Mouse (Mus musculus) yolk sac, embryonic 10.5 days (tissue): ENCODE data around the gene Lrig2.

Experiments
- DNase-seq: peaks from one replicate; pipeline ENCODE4 v3.0.0-alpha.2; 2017; ENCODE audit warnings: low spot score

Lrig2 gene

DNA sequence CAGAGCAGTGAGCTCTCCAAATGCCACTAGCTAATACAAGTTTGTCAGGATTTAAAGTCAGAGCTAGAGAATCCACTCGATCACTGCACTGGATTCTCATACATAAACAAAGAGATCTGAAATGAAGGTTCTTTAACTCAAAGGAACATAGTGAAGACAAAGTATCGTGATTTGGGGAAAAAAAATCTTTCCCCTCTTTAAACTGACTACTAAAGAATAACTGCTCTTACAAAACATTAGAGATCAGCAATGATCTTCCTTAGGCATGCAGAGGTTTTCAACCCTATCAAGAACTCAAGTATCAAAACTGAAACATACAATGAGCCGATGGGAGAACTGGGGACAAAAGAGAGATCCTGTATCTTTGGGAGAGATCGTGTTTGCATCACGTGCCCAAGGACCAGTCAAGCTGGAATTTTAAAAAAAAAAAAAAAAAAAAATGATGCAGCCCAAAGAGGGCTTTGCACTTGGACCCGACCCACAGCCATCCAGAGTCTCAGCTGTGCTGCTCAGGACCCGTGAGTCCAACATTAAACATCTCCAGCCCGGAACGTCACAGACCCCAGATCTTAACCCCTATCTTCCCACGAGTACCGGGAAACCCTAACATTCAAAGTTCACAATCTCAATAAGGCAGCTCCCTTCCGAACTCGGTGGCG is 818 bp downstream of the Lrig2 start:
- DNase-seq, result no peak

DNA sequence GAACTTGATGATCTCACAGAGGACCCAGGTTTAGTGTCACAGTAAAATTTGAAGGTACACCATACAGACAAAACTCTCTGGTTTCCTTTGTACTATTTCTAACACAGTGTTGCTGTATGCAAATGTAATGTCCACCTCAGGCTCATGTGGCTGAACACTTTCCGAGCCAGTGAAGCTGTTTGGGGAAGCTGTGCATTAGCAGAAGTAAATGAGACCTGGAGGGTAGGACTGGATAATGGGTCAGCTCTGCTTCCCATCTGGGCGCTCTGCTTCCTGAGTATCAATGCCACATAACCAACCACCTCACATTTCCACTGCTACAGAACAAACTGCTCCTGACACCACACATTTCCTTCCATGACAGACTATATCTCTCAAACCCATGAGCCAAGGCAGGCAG is 10.1 kb downstream of the Lrig2 start:
- no peak for DNase-seq

DNA sequence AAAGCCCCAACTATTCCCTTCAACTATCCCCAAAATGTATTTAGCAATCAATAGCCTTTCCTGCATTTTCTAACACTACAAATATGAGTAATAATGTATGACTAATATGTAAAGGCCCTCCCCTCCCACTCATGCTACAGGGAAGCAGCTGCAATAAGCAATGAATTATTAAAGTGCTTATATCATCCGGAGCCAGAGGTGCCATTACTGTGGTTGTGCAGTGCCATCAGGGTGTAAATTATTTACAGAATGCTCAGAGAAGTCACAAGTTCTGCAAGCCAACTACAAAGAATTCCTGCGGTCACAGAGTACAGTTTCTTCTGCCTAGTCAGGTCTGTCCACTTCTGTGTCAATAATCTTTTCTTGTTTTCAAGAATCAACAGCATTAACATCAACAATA is 10.8 kb downstream of the Lrig2 start:
- peak; percentile 31 for DNase-seq

DNA sequence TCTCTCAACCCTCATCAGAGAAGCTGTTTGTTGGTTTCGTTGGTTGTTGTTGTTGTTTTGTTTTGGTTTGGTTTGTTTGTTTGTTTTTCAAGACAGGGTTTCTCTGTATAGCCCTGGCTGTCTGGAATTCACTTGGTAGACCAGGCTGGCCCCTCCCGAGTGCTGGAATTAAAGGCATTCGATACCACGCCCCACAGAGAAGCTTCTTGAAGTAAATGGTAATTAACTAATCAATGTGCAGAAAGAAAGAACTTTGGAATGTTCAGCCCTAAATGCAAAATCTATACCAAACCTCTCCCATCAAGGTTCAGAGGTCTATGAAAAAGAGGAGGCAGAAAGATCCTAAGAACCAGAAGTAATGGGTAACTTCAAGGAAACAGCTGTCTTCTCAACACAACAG is 15.5 kb downstream of the Lrig2 start:
- DNase-seq, result no peak

DNA sequence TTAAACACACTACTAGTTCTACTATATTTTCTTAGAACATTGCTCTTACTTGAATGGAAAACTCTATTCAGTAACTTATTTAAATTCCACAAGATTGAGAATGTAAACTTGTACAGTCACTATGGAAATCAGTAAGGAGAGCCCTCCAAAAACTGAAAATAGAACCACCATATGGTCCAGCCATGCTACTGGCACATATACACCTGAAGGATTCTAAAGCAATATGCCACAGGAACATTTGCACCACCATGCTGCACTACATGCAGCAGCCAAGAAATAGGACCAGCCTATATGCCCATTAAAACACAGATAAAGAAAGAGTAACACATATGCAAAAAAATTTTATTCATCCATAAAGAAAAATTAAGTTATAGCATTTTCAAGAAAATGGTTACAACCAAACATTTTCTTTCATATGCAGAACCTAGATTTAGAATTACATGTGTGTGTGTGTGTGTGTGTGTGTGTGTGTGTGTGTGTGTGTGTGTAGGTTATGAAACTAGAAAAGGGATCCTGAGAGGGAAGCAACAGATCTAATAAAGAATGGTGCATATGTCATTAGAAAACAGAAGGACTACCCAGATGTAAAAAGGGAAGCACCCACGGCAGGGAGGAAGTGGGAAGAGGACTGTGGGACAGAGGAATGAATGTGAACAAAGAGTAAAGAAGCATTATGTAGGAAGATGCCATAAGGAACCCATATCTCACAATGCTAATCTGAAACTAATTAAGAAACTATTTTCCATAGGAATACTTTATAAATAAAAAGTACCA is 30.6 kb downstream of the Lrig2 start:
- DNase-seq, result no peak

DNA sequence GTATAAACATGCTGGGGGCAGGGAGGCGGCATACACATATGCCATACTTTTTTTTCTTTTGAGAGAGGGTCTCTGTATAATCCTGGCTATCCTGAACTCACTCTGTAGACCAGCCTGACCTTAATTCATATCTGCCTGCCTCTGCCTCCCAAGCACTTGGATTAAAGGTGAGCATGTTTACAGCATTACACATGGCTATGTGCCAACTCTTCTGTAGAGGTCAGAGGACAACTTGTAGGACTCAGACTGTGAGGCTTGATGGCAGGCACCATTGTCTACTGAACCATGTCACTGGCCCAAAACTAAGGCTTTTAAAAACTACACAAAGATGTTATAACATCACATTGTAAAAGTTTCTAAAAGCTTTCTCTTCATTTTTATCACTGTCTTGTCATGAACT is 33.7 kb downstream of the Lrig2 start:
- DNase-seq, result no peak

DNA sequence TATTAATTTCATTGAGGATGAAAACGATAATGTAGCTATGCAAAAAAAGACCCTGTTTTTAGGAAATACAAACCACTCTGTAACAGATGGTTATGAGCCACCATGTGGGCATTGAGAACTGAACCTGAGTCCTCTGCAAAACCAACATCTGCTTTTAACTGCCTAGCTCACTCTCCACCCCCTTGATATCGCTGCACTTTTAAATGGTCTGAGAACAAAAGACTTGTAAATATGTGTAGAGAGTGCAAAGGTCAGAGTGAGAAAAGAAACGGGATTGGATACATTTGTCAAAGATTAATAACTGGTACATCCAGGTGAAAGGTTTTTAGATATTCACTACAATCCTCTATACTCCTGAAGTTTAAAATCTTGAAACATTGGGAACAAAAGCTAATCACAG is 42.3 kb downstream of the Lrig2 start:
- DNase-seq, result no peak

DNA sequence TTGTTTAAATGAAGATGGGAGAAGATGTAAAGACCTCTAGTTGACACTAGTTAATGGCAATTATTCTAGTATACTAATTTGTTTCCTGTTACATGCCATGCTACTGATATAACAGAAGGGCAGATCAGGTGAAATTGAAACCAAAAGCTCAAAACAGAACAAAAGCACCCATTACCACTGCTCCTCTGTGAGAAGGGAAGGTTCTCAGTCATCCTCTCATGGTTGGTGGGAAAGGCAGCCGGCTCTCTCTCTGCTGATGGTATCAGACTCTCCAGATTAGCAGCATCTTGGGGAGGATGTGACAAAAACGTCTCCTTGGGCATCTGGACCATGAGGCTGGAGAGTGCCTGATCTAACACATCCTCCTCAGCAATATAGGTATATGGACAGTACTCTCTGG is 50.5 kb downstream of the Lrig2 start:
- DNase-seq, result no peak

DNA sequence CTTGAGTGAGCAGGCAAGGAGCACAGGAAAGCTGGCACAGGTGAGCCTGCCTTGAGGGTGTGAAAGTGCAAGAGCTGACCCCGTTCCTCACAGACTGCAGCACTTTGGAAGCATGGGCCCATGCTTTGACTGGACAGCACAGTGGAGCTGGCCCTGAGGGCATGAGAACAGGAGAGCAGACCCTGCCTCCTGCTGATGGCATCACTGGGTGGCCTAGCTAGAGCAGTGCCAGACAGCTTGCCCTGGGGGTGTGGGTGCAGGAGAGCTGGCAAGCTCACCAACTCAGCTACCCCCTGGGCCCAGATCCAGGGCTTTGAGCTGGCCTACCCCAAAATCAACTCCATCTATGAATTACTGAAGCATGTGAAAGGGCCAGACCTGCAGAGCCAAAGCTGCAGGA is 53.1 kb downstream of the Lrig2 start:
- DNase-seq, result no peak

DNA sequence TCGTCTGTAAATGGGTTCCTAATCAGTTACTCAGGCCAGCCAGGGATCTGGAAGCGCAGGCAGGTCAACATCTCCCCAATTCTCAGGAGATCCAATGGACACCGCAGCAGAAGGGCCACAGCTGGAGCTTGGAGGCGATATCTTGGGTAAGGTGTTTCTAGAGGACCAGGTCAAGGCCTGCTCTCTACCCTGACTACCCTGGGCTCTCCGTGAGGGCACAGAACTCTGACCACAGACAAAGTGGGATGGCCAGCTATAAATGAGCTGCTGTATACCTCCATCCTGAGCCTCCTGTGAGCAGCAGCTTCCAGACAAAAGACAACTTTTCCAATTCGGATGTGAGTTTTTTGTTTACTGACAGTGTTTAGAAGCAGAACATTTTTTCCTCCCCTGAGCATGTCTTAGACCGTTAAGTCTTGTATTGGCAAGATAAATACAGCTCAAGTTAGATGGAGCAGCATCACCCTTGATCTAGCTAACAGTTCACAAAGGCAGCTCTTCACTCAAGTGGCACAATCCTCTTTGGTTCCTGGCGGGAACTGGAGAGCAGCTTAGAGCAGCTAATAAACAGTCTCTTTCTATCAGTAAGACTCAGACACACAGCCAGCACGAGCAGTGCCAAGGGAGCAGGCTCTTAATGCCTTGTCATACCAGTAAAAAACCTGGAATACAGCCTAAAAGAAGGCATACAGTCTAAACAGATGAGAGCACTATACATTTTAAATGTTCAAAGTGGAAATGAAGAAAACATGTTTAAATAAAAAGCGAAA is 56.0 kb downstream of the Lrig2 start:
- DNase-seq, result no peak

DNA sequence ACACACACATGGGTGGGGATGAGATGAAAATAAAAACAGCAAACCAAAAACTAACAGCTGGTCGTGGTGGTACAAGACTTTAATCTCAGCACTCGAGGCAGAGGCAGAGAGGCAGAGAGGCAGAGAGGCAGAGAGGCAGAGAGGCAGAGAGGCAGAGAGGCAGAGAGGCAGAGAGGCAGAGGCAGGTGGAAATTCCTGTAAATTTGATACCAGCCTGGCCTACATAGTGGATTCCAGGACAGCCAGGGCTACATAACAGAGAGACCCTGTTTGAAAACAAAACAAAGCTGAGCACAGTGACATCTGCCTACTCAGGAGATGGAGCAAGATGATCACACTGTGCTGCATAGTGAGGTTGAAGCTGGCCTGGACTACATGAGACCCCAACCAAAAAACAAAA is 64.5 kb downstream of the Lrig2 start:
- DNase-seq, result no peak

DNA sequence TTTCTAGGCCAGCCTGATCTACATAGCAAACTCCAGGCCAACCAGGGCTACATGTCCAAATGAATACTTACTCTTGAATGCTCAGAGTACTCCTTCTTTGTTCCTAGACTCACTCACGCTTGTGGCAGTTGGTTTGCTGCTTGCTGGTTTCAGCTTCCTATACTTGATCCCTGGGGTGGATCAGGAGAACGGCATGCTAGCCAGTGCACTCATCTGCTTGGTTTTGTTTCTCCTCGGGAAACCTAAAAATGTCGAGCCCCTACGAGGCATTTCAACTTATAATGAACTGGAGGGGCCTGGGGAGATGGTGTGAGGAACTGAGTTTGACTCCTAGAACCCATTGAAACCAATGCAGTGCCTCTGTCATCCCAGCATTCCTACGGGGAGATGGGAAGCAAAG is 65.0 kb downstream of the Lrig2 start:
- DNase-seq, result no peak

DNA sequence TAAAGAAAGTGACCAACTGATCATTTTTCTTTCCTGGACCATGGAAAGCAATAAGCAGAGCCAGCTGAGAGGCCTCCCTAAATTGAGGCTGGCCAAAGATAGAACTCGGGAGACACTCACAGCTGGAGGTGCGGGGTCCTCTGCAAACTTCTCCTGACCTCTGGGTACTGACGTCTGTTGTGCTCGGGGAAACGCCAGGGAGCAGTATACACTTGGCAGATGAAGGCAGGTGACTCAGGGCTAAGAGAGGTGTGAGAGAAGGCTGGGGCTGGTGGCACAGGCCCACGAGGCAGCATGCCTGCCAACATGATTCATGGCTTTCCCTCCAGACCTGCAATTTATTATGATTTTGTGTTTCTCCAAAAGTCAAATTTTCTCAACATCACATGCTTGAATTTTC is 66.1 kb downstream of the Lrig2 start:
- no peak for DNase-seq

DNA sequence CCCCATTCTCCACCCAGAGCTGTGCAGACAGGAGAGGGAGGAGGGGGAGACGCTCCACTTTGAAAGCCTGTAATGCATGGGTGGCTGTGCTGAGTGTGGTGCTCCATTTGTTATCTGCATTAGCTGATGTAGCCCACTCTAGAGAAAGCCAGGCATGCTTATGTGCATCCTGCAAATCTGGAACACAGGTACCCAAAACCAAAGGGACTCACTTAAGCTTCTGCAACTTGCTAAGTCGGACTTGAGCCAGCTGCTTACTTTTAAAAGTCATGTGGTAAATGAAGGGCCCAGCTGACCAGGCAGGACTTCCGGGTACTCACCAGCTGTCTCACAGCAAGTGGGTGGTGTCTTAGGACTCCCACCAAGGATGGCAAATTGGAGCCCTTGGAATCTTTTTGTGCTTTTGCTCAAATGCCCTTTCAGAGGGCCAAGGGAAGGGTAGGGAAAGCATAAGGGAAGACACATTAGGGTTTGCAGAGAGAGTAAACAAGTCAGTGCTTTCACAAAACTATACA is 66.7 kb downstream of the Lrig2 start:
- DNase-seq, result no peak

DNA sequence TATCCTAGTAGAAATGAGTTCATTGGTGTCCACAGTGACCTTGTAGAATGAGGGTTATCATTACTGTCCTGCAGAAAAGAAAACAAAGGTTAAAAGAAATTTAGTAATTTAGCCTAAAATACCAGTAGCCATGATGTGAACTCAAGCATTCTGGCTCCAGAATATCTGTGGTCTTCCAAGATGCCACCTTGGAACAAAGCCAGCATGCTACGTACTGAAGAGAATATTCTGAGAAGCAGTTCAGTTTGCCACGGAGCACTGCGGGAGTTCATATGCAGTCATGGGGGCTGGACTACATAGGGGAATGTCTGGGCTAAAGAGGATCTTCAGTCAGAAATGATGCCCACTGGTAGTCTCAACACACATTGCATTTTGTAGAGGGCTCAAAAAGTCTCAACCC is 67.6 kb downstream of the Lrig2 start:
- DNase-seq, result no peak

DNA sequence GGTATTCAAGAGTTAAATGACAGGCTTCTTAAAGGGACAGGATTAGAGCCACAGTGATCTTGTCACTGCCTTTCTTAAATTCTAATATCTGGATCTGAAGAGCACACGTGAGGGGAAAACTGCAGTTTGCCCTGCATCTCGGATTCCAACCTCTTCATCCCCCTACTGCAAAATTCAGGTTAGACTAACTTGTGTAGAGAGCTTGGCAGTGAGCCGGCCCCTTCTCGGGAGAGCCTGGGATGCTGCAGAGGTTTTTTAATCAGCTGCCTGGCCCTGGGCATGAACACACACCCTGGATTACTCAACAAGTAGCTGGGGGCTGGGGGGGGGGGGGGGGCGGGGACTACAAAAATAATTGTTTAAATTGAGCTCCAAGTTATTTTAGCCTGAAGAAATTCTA is 69.4 kb downstream of the Lrig2 start:
- no peak for DNase-seq

DNA sequence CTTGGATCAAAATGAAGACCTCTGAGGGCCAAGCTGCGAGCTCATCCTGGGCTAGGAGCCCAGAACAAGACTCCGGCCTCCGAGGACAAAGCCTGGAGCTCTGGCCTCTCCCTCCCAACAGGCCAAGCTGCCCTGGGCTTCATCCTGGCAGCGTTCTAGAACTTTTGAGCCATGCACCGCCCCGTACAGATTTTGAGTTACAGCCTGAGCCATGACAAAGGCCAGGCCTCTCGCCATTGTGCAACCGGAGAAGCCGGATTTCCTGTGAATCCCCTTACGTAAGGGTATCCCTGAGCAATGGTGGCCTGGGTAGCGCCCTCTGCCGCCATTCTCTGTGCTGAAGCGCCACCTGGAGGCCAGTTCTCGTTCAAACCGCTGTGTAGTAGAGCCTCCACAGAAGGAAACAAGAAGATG is 69.8 kb downstream of the Lrig2 start:
- peak; percentile 89 for DNase-seq

DNA sequence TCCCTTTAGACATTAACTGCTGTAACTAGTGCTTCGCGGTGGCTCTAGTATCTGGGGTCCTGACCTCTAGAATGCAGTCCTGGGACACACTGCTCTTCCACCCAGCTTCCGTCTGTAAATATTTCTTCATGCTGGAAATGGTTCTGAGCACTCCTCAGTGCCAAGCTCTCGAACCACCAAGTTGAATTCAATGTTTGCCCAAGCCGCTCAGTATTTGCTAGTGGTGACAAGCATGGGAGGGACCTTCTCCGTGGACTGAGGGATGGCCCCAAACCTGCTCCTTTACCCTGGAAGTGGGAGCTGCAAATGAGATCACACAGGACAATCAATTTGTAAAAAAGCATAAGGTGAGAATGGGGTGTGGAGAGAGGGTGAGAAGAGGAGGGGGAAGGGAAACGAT is 70.3 kb downstream of the Lrig2 start:
- peak; percentile 10 for DNase-seq

DNA sequence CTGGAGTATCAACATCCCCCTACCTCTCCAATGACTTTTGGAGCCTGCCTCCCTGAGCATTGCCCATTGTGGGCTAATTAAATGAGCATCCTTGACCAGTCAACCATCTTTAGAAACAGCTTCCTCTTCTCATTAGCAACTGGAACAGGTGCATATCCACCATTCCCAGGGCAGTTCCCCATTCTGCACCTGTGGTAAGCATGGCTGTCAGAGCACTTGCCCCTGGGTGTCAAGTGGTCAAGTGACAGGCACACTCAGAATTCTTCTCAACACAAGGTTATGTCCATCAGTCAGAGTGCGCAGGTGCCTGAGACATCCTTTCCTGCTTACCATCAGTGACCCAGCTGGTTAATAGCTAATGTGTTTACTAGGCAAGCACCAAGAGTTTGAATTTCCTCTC is 72.9 kb downstream of the Lrig2 start:
- no peak for DNase-seq

DNA sequence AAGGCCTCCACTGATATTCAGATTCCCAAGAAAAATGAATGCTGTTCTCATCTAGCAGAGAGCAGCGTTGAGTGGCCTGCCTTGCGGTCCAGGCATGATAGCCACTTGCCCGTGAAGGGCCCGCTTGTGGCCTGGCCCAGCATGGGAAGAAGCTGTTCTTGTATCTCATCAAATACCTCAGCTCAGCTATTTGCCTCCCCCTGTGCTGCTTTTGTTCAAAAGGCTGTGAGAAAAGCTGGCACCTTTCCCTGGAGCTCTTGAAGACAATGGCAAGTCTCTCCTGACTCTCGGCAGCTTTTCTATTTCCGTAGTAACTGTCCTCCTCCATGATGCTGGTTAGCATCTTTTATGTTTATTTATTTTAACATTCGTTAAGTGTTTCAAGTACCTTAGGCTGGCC is 74.1 kb downstream of the Lrig2 start:
- DNase-seq, result no peak

DNA sequence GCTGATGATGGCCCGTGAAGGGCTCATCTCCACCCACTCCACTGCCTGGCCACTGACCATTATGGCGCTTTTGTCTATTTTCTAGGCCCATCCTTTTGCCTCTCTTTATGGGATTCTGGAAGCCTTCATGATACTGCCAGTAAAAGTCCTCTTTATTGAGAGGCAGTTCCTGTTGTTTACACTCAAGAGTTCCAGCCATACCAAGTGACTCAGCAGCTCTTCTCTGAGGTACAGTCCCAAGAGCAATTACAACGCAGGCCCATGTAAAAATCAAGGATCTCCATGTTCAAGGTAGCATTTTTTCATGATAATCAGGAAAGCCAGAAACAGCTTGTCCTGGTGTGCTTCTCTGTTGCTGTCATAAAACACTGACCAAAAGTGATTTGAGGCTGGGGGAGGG is 75.8 kb downstream of the Lrig2 start:
- DNase-seq, result no peak

DNA sequence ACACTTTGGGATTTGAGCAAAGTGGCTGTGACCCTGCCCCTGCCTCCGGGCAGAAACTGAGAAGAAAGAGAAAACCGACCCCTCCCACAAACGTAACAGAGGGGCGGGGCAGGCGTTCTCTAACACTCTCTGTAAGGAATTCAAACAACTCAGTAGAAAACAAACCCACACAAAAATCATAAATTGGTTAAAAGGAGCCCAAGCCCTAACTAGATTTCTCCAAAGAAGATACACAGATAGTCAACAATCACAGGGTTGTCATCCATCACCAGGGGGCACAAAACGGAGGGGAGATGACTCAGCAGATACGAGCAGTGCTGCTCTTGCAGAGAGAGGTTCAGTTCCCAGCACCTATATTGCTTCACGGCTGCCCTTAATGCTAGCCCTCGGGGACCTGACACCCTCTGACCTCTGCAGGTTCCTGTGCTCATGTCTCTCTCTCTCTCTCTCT is 77.4 kb downstream of the Lrig2 start:
- DNase-seq, result peak; percentile 50

DNA sequence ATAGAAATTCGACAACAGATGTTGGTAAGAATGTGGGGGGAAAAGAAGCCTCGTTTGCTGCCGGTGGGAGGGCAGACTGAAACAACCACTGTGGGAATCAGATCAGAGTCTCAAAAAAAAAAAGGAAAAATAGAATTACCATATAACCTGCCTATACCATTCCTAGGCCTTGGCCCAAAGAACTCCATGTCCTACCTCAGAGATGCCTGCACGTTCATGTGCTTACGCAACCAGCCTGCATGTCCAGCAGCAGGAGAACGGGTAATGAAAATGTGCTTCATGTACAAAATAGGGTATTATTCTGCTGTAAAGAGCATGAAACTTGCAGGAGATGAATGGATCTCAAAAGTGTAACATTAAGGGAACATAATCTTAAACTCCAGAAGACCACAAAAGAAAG is 79.1 kb downstream of the Lrig2 start:
- no peak for DNase-seq
